Mouse (Mus musculus): Measurements from ENCODE around the gene Doc2b. TPM values are rescaled to one million over a fixed set of nuclear protein-coding genes. Genes with fewer than 3 reads are reported as not detected.
"Not testable (repeated sequence)": the region's sequence is repeated elsewhere in the genome, so short reads cannot be mapped to it uniquely, and the experiment has no call there.

Doc2b gene
- polyA plus RNA-seq, 1 experiment from 2014 or later: not detected

GRCm38 (mm10) chr11:75736978-75737377 lies 58.9 kb downstream of the Doc2b start:
- Histone ChIP-seq H3K9ac (replicated peaks) (no peak overlapping the region; the same call in 1 of the 2 replicates), H3K27me3 (ENCODE audit: insufficient read depth, low read length) (no peaks in the 10 kb centered on the region), H3K4me2 (ENCODE audit: low read depth, low read length) (peak overlapping the region; percentile 24; the same call in 1 of the 2 replicates), H3K36me3 (replicated peaks; ENCODE audit: insufficient read depth, low read length) (peaks cover 7% of the 10 kb centered on the region; the same call in 1 of the 2 replicates), H3K4me3 (ENCODE audit: low read depth, low read length) (no peak overlapping the region), H3K27ac (ENCODE audit: low read depth) (peak overlapping the region; percentile 41; the same call in 1 of the 2 replicates), H3K4me1 (ENCODE audit: insufficient read depth) (peaks cover 46% of the 10 kb centered on the region), H3K9me3 (ENCODE audit: low read length) (no peaks in the 10 kb centered on the region)
- WGBS (ENCODE audit: insufficient replicate concordance): 48% methylated on average over 3 of the region's 3 CpGs
- ATAC-seq: no peak
- TF ChIP-seq CTCF (IDR thresholded peaks at IDR 0.05; ENCODE audit: low read depth) (no peak), EP300 (IDR thresholded peaks at IDR 0.05; ENCODE audit: low read depth) (no peak)
- DNase-seq: no peak

GRCm38 (mm10) chr11:75735462-75736252 lies 60.2 kb downstream of the Doc2b start:
- Histone ChIP-seq H3K9me3 (ENCODE audit: low read length) (no peaks in the 10 kb centered on the region), H3K27me3 (ENCODE audit: insufficient read depth, low read length) (no peaks in the 10 kb centered on the region), H3K4me2 (ENCODE audit: low read depth, low read length) (peak overlapping the region; percentile 90), H3K4me3 (ENCODE audit: low read depth, low read length) (peak overlapping the region; percentile 96; the same call in 1 of the 2 replicates), H3K27ac (ENCODE audit: low read depth) (no peak overlapping the region), H3K4me1 (ENCODE audit: insufficient read depth) (peaks cover 39% of the 10 kb centered on the region), H3K36me3 (replicated peaks; ENCODE audit: insufficient read depth, low read length) (peaks cover 7% of the 10 kb centered on the region; the same call in 1 of the 2 replicates), H3K9ac (replicated peaks) (no peak overlapping the region)
- ATAC-seq (no peak), DNase-seq (no peak)
- WGBS (ENCODE audit: insufficient replicate concordance): 70% methylated on average over 5 of the region's 5 CpGs
- TF ChIP-seq CTCF (IDR thresholded peaks at IDR 0.05; ENCODE audit: low read depth) (no peak), EP300 (IDR thresholded peaks at IDR 0.05; ENCODE audit: low read depth) (no peak)

DNA sequence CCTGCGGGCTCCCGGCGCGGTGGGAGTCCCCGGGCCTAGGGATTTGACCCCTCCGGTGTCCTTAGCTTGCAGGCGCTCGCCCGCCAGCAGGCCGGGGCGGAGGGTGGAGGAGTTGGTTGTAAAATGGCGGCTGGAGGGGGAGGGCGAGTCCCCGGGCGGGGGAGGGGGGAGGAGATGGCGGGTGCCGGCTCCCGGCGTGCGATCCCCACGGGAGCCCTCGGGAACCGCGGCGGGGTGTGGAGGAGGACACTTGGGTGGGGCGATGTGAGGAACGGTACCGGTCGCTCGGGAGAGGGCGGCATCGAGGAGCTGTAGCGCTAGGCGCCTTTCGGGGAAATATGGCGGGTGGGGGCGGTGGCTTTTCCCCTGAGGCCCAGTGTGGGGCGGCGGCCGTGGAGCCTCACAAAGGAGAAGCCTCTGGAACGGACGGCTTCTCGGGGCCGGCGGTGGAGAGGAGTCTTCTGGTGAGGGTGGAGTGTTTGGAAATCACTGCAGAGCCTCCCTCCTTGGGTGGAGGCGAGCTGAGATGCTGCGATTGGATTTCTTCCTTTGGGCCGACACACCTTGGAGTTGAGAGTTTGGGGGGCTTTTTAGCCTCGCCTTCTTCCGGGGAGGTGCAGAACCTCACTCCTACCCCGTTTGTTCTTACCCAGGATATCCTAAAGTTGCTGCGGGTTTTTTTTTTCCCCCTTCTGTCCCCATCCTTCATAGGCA lies 62.5 kb downstream of the Doc2b start:
- no peaks in the 10 kb centered on the region for H3K9me3 ChIP-seq (ENCODE audit: low read length)
- H3K4me3 ChIP-seq (ENCODE audit: low read depth, low read length): peak overlapping the region; percentile 96
- DNase-seq (peak; percentile 84), ATAC-seq (peak; percentile 69)
- peak; percentile 14; the same call in 1 of the 2 replicates for TF ChIP-seq CTCF (IDR thresholded peaks at IDR 0.05; ENCODE audit: low read depth)
- TF ChIP-seq EP300 (IDR thresholded peaks at IDR 0.05; ENCODE audit: low read depth): no peak; the same call in 1 of the 2 replicates
- H3K9ac ChIP-seq (replicated peaks): peak overlapping the region; percentile 94
- H3K36me3 ChIP-seq (replicated peaks; ENCODE audit: insufficient read depth, low read length): no peaks in the 10 kb centered on the region
- WGBS (ENCODE audit: insufficient replicate concordance): under 1% methylated on average over 45 of the region's 52 CpGs
- H3K4me1 ChIP-seq (ENCODE audit: insufficient read depth): peaks cover 31% of the 10 kb centered on the region
- no peaks in the 10 kb centered on the region for H3K27me3 ChIP-seq (ENCODE audit: insufficient read depth, low read length)
- H3K27ac ChIP-seq (ENCODE audit: low read depth): peak overlapping the region; percentile 96
- peak overlapping the region; percentile 90 for H3K4me2 ChIP-seq (ENCODE audit: low read depth, low read length)

DNA sequence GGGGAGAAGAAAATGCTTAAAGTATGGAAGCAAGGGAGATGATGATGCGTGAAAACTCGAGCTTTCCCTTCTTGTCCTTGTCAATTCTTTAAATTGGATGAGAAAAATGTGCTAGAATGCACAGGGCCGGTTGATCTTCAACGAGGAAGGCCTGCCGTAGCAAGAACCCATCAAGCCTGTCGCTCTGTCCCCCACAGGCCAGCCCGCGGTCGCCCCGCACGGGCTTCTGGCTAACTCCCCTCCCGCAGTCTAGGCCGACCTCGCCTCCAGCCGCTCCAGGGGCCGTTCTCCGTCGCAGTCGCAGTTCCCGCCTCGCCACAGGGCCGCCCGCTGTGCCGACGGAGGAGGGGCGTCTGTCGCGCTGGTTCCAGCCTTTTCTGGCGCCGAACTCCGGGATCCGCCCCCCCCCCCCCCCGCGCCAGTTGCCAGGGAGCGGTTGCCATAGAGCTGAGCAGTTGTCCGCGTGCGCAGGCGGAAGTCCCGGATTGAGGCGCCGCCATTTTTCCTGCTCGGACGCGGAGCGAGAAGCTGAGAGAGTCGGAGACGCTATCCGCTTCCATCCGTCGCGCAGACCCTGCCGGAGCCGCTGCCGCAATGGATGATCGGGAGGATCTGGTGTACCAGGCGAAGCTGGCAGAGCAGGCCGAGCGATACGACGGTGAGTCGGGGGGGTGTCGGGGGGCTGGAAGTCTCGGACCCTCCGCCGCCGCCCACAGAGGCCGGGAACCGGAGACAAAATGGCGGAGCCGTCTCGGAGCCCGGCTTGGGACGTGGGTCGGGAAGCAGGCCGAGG lies 63.2 kb downstream of the Doc2b start, which contains the start of gene Ywhae:
Gene Ywhae, plus strand, starts transcription at position 436 of the 793 bp plus-strand sequence.
- H3K9ac ChIP-seq (replicated peaks): peak within 1 kb of the TSS; percentile 94
- H3K27me3 ChIP-seq (ENCODE audit: insufficient read depth, low read length): no peaks in the 10 kb centered on the region
- WGBS (ENCODE audit: insufficient replicate concordance): under 1% methylated on average over 67 of the region's 76 CpGs
- H3K4me2 ChIP-seq (ENCODE audit: low read depth, low read length): peak within 1 kb of the TSS; percentile 90
- peak within 1 kb of the TSS; percentile 96 for H3K4me3 ChIP-seq (ENCODE audit: low read depth, low read length)
- DNase-seq (peak; percentile 98), ATAC-seq (peak; percentile 92)
- H3K4me1 ChIP-seq (ENCODE audit: insufficient read depth): peaks cover 24% of the 10 kb centered on the region
- H3K36me3 ChIP-seq (replicated peaks; ENCODE audit: insufficient read depth, low read length): no peaks in the 10 kb centered on the region
- no peaks in the 10 kb centered on the region for H3K9me3 ChIP-seq (ENCODE audit: low read length)
- peak; percentile 47; the same call in 1 of the 2 replicates for TF ChIP-seq EP300 (IDR thresholded peaks at IDR 0.05; ENCODE audit: low read depth)
- TF ChIP-seq CTCF (IDR thresholded peaks at IDR 0.05; ENCODE audit: low read depth): no peak
- H3K27ac ChIP-seq (ENCODE audit: low read depth): peak within 1 kb of the TSS; percentile 96

GRCm38 (mm10) chr11:75727659-75728058 lies 68.2 kb downstream of the Doc2b start:
- not testable (repeated sequence) for ATAC-seq; H3K36me3 ChIP-seq (replicated peaks; ENCODE audit: insufficient read depth, low read length); H3K4me1 ChIP-seq (ENCODE audit: insufficient read depth); DNase-seq; H3K9ac ChIP-seq (replicated peaks); H3K27me3 ChIP-seq (ENCODE audit: insufficient read depth, low read length); H3K9me3 ChIP-seq (ENCODE audit: low read length); H3K27ac ChIP-seq (ENCODE audit: low read depth); H3K4me2 ChIP-seq (ENCODE audit: low read depth, low read length); H3K4me3 ChIP-seq (ENCODE audit: low read depth, low read length)
- 86% methylated on average over 4 of the region's 6 CpGs for WGBS (ENCODE audit: insufficient replicate concordance)

All from liver, postnatal 0 days (tissue).